Mouse (Mus musculus) liver, postnatal 0 days (tissue): ENCODE measurements around the gene Galnt10.

Experiments
- CTCF ChIP-seq: sonication (generic); IDR thresholded peaks from 2 replicates; pipeline ENCODE4 v1.5.1; 2016; ENCODE audit warnings: antibody characterized with exemption, low read depth
- EP300 ChIP-seq: IDR thresholded peaks from 2 replicates; pipeline ENCODE4 v1.6.1; 2016; ENCODE audit warnings: antibody characterized with exemption, low read depth, mild to moderate bottlenecking

- TF ChIP-seq EP300 (no peak), CTCF (no peak)
Measured at GRCm38 (mm10) chr11:57664741-57665140, 19.5 kb downstream of the Galnt10 start.
